14 mouse cellular contexts compared by ENCODE assay signal in genomic region chr1:150466132-150466531, GRCm38 (mm10). TPM values are rescaled to one million over a fixed set of nuclear protein-coding genes. Genes with fewer than 3 reads are reported as not detected.
DNase-seq lines count a peak whose midpoint lies in the region; ATAC-seq lines count a peak whose summit lies in the region.
"Had no signal": no experiment of that assay in that cellular context is flagged by ENCODE, and none has a peak within 500 bp of the region (broad histone marks: within the 10 kb centered on the region; RNA-seq: fewer than 3 reads in every experiment).

Gene Prg4, minus strand, starts transcription at chr1:150466165.

- peak; percentile 71 for DNase-seq in gastrocnemius, adult 18-20 months (ENCODE audit: low spot score)
- DNase-seq in gastrocnemius, postnatal 4 days (ENCODE audit: low spot score in 2 of 2), result no peak
- DNase-seq in kidney, postnatal 14 days, result peak; percentile 38
- no peak for DNase-seq in kidney, adult 11 months
- DNase-seq in heart, postnatal 36 days, result no peak
- no peak for DNase-seq in spleen, postnatal 14 days (ENCODE audit: low spot score in 2 of 2)
- DNase-seq in spleen, adult 12 weeks (ENCODE audit: low spot score), result no peak
- DNase-seq: cerebellum, adult 18-20 months; layer of hippocampus, adult 9-11 months; thymus, adult 18-20 months had no signal

- no peak for ATAC-seq in activated CD4-positive, CD25-positive, alpha-beta regulatory T cell, adult 4 months
- ATAC-seq: forebrain, embryonic 15.5 days; hindbrain, embryonic 16.5 days had no signal

- intact Hi-C loops in heart, postnatal 36 days (cut with DNase I), result no loop called here

RNA-seq across cellular contexts. Expression of gene Prg4, which starts in this region (rescaled TPM):
- 10 to 100 TPM in 1 of 2 experiments, 1 to 10 TPM in 1; 8.2 to 19.6 TPM for total RNA-seq in gastrocnemius, adult 18-20 months (2021)
- 1 to 10 TPM in 1 of 2 experiments, under 1 TPM in 1; 0.73 to 1.6 TPM for total RNA-seq in gastrocnemius, postnatal 4 days (2021)
- 10 to 100 TPM; 10.2 to 13.8 TPM for polyA plus RNA-seq in activated CD4-positive, CD25-positive, alpha-beta regulatory T cell, adult 4 months (2017; shearing (Covaris generic))
- 10 to 100 TPM; 13.8 to 16.7 TPM for total RNA-seq in heart, postnatal 36 days (2021)
- polyA plus RNA-seq: G1E had no signal

Comparison
In these comparisons a context has a peak if more than half of its experiments do, and no peak if none do; other contexts are left out.
1. DNase-seq: peak in gastrocnemius, adult 18-20 months (single experiment) and kidney, postnatal 14 days (single experiment); none in gastrocnemius, postnatal 4 days (0 of 2), kidney, adult 11 months (single experiment), heart, postnatal 36 days (0 of 2), spleen, postnatal 14 days (0 of 2) and spleen, adult 12 weeks (single experiment).